Mouse (Mus musculus) liver, adult 2 months (tissue): Measurements from ENCODE around the gene Map7d1.
A peak's percentile ranks its signal among the peaks of the same experiment; 100 is the strongest.

Source experiments
- CTCF ChIP-seq: fragments of 200-500 bp; IDR thresholded peaks from 2 replicates; pipeline ENCODE4 v1.5.1; 2011; ENCODE audit warnings: low read depth, low read length, control low read depth
- POLR2A ChIP-seq: fragments of 200-500 bp; IDR thresholded peaks from 2 replicates; pipeline ENCODE4 v1.6.1; 2011; ENCODE audit warnings: low read length, control low read depth; ENCODE audit not compliant: insufficient read depth; ENCODE audit errors: extremely low read depth

DNA sequence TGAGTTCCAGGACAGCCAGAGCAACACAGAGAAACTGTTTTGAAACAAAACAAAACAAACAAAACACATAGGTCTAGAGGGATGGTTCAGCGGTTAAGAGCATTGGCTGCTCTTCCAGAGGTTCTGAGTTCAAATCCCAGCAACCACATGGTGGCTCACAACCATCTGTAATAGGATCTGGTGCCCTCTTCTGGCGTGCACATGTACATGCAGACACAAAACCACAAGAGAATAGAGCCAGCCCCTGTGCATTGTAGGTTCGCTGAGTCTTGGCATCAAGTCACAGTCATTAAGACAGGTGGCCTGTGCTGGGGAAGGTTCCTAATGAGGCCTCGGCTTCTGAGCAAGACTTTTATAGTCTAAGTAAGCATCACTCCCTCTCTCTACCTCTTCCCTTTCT lies 47.7 kb upstream of the Map7d1 start:
- no peak for TF ChIP-seq POLR2A
- peak; percentile 25; the same call in 1 of the 2 replicates for TF ChIP-seq CTCF
